Mouse (Mus musculus): ENCODE data around the gene Stat6. TPM values are rescaled to one million over a fixed set of nuclear protein-coding genes. Genes with fewer than 3 reads are reported as not detected.
A peak's percentile ranks its signal among the peaks of the same experiment; 100 is the strongest.
"Not testable (repeated sequence)": the region's sequence is repeated elsewhere in the genome, so short reads cannot be mapped to it uniquely, and the experiment has no call there.

The Stat6 gene
- polyA plus RNA-seq, 1 experiment from 2014 or later = 7.5 TPM

GRCm38 (mm10) chr10:127632668-127633271, 10.0 kb upstream of the Stat6 start:
- no peaks in the 10 kb centered on the region for H3K4me1 ChIP-seq
- no peak overlapping the region for H3K27ac ChIP-seq
- H3K4me2 ChIP-seq (replicated peaks) = no peak overlapping the region
- no peaks in the 10 kb centered on the region for H3K36me3 ChIP-seq
- no peak overlapping the region for H3K4me3 ChIP-seq
- H3K9ac ChIP-seq = no peak overlapping the region
- WGBS = 74% methylated on average over 7 of the region's 7 CpGs
- ATAC-seq (ENCODE audit: low FRiP score, low read depth) = no peak
- H3K9me3 ChIP-seq = no peaks in the 10 kb centered on the region
- H3K27me3 ChIP-seq (replicated peaks) = no peaks in the 10 kb centered on the region

DNA sequence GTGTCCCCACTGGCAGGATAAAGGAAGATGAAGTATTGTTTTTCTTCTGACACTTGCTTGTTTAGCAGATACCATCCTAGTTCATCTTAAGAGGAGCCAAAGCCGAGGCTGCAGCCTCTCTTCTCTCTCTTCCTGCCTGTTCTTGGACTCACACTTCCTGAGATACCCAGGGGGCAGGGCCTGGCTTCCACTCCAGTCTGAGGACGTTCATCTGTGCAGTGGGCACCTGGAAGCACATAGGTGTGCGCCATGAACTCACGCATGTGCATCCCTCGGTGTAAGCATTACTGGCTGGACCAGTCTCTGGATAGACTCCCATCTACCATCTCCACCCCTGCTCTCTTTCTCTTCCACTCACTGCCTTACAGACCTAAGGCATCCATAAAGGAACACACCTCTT, 2.4 kb upstream of the Stat6 start:
- H3K27ac ChIP-seq = no peak overlapping the region
- H3K9me3 ChIP-seq = no peaks in the 10 kb centered on the region
- H3K27me3 ChIP-seq (replicated peaks) = peaks cover 29% of the 10 kb centered on the region
- H3K4me2 ChIP-seq (replicated peaks) = no peak overlapping the region
- 76% methylated on average over 5 of the region's 5 CpGs for WGBS
- ATAC-seq (ENCODE audit: low FRiP score, low read depth) = no peak
- H3K9ac ChIP-seq = no peak overlapping the region
- peaks cover 16% of the 10 kb centered on the region for H3K4me1 ChIP-seq
- H3K4me3 ChIP-seq = no peak overlapping the region
- H3K36me3 ChIP-seq = no peaks in the 10 kb centered on the region

DNA sequence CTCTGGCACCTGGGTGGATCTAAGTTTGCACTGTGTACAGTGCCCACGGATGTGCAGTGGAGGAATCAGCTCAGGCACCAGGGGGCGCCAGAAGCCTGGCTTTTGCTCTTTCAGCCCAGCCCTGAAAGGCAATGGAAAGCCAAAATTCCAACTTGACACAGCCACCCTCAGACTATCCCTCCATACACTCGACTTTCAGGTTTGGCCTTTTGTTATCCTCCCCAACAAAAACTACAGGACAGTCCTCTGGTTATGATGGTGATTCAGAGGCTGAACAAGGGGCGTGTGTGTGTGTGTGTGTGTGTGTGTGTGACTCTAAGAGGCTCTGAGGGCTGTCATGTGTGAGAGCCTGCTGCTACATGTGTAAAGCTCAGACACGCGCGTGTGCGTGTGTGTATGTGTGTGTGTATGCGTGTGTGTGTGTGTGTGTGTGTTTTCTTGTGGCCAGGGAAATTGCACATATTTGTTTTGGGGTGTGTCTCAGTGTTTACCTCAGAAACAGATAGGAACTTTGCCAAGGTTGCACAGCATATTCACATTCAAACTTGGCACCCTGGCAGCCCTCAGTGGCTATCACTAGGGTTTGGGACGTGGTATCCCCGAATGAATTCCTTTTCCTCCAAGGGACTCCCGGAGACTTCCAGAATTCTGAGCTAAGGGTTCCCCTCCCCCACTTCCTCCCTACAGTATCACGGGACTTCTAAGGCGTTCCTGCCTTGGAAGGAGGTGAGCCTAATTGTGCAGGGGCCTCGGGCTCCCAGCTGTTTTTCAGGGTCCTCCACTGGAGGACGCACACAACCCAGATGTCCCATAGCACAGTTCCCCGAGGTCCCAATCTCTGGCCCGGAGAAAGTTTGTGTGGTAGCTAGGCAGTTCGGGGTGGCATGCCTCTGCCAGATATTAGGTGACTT, 670 bp upstream of the Stat6 start:
- Histone ChIP-seq H3K4me3 (peak overlapping the region; percentile 30; the same call in 1 of the 2 replicates), H3K27ac (peak overlapping the region; percentile 32; the same call in 1 of the 2 replicates), H3K27me3 (replicated peaks) (peaks cover 29% of the 10 kb centered on the region), H3K4me2 (replicated peaks) (peak overlapping the region; percentile 61), H3K36me3 (no peaks in the 10 kb centered on the region), H3K4me1 (peaks cover 16% of the 10 kb centered on the region), H3K9ac (no peak overlapping the region), H3K9me3 (no peaks in the 10 kb centered on the region)
- WGBS = 9% methylated on average over 19 of the region's 19 CpGs
- peak; percentile 57; the same call in 1 of the 2 replicates for ATAC-seq (ENCODE audit: low FRiP score, low read depth)

DNA sequence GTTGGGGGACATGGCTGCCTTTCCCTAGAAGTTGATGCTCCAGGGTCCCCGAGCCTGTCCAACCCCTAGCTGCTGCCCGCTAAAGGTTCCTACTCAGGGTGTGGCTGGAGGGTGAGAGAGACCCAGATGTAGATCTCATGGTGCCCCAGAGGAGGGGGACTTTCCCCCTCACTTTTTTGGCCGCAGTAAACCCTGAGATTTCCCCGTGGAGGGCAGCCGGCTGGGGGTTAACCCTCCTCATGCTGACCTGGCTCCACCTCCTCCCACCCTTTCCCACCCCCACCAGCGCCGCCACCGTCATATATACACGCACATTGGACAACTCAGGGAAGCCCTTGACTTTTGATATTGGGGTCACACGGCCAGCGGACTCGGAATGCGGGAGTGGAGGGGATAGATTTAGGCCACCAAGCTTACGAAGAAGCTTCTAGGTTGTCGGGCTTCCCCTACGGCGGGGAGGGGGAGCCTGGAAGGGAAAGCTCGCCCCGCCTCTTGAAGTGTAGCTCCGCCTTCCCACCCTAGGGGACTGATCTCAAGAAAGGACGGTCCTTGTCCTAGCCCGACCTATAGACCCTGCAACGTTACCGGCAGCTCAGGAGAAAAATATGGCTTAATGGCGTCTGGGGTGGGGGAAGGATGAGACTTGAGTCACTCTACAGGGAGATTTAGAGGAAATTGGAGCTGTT, 910 bp downstream of the Stat6 start:
- no peak overlapping the region for H3K27ac ChIP-seq

GRCm38 (mm10) chr10:127645791-127646190, 3.0 kb downstream of the Stat6 start:
- Histone ChIP-seq H3K9ac (no peak overlapping the region), H3K27me3 (replicated peaks) (peaks cover 29% of the 10 kb centered on the region), H3K4me2 (replicated peaks) (no peak overlapping the region), H3K36me3 (no peaks in the 10 kb centered on the region), H3K9me3 (no peaks in the 10 kb centered on the region), H3K27ac (no peak overlapping the region), H3K4me1 (peaks cover 16% of the 10 kb centered on the region), H3K4me3 (no peak overlapping the region)
- 64% methylated on average over 2 of the region's 2 CpGs for WGBS
- no peak for ATAC-seq (ENCODE audit: low FRiP score, low read depth)

More for the DNA sequence above, 910 bp downstream of the Stat6 start:
- H3K9ac ChIP-seq = peak overlapping the region; percentile 40; the same call in 1 of the 2 replicates
- ATAC-seq (ENCODE audit: low FRiP score, low read depth) = 0 out of 2 replicates have a peak, but pooled peaks have one; percentile 14
- WGBS = 3% methylated on average over 25 of the region's 25 CpGs
- H3K4me2 ChIP-seq (replicated peaks) = peak overlapping the region; percentile 61
- H3K4me3 ChIP-seq = peak overlapping the region; percentile 30
- H3K27me3 ChIP-seq (replicated peaks) = peaks cover 29% of the 10 kb centered on the region
- no peaks in the 10 kb centered on the region for H3K36me3 ChIP-seq
- peaks cover 16% of the 10 kb centered on the region for H3K4me1 ChIP-seq
- no peaks in the 10 kb centered on the region for H3K9me3 ChIP-seq

DNA sequence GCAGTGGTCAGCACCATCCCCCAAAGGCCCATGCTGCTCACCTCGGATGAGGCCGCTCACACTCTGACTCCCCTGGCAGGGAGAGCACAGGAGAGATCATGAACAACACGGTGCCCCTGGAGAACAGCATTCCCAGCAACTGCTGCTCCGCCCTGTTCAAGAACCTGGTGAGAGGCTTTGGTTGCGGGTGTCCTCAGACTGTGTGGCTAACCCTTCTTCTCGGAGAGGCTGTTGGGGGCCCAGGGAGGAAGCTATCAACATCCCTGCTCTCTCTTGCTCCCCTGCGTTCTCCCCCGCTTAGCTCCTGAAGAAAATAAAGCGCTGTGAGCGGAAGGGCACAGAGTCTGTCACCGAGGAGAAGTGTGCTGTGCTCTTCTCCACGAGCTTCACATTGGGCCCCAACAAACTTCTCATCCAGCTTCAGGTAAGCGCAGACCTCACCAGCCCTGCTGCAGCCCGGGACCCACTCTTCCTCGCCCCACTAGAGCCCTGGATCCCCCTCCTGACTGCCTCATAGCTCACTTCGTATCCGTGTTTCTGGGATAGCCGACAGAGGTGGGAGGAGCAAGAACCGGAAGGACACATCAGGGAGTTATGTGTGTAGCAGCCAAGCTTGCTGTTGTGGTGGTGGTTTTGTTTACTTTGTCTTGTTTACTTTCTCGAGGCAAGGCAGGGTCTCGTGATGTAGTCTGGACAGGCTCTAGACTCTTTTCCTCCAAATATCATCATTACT, 10.3 kb downstream of the Stat6 start:
- Histone ChIP-seq H3K27me3 (replicated peaks) (no peaks in the 10 kb centered on the region), H3K4me1 (no peaks in the 10 kb centered on the region), H3K9ac (no peak overlapping the region), H3K27ac (no peak overlapping the region), H3K36me3 (no peaks in the 10 kb centered on the region), H3K4me2 (replicated peaks) (no peak overlapping the region), H3K4me3 (no peak overlapping the region), H3K9me3 (no peaks in the 10 kb centered on the region)
- WGBS = 58% methylated on average over 21 of the region's 21 CpGs
- ATAC-seq (ENCODE audit: low FRiP score, low read depth) = no peak

DNA sequence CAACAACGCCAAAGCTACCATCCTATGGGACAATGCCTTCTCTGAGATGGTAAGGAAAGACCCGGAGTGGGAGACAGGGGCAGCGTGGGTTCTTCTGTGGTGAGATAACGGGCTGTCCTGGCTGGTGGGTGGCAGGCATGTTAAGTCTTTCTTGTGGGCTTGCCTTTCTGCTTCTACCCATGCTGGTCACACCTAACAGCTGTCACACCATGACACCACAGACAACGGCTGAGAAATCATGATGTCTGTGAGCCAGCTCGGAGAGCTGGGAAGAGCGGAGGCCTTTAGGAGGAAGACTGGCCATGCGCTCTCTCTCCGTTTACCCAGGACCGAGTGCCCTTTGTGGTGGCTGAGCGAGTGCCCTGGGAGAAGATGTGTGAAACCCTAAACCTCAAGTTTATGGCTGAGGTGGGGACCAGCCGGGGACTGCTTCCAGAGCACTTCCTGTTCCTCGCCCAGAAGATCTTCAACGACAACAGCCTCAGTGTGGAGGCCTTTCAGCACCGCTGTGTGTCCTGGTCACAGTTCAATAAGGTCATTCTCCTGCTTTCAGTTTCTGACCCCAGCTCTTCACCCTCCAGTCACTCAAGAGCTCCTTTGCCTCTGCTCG, 12.3 kb downstream of the Stat6 start:
- Histone ChIP-seq H3K36me3 (no peaks in the 10 kb centered on the region), H3K4me1 (no peaks in the 10 kb centered on the region), H3K4me3 (no peak overlapping the region), H3K27ac (no peak overlapping the region), H3K27me3 (replicated peaks) (peaks cover 10% of the 10 kb centered on the region), H3K4me2 (replicated peaks) (no peak overlapping the region), H3K9ac (no peak overlapping the region), H3K9me3 (no peaks in the 10 kb centered on the region)
- no peak for ATAC-seq (ENCODE audit: low FRiP score, low read depth)
- WGBS = 71% methylated on average over 16 of the region's 16 CpGs

GRCm38 (mm10) chr10:127657617-127658016, 14.8 kb downstream of the Stat6 start:
- not testable (repeated sequence) for H3K4me3 ChIP-seq; H3K9ac ChIP-seq; H3K9me3 ChIP-seq; H3K36me3 ChIP-seq; H3K4me2 ChIP-seq (replicated peaks); H3K27ac ChIP-seq; ATAC-seq (ENCODE audit: low FRiP score, low read depth)
- WGBS = 54% methylated on average over 6 of the region's 6 CpGs
- Histone ChIP-seq H3K4me1 (peaks cover 13% of the 10 kb centered on the region), H3K27me3 (replicated peaks) (peaks cover 36% of the 10 kb centered on the region)

DNA sequence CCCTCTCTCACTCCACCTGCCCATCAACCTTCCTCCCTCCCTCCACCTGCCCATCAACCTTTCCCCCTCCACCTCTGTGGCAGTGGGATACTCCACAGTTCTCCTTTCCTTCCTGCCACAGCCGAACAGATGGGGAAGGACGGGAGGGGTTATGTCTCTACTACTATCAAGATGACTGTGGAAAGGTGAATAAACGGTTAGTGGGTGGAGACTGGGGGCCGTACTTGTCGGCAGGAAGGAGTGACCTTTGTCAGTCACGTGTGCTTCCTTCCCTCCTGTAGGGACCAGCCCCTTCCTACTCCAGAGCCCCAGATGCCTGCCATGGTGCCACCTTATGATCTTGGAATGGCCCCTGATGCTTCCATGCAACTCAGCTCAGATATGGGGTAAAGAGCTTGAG, 15.3 kb downstream of the Stat6 start:
- Histone ChIP-seq H3K9me3 (no peaks in the 10 kb centered on the region), H3K27ac (no peak overlapping the region), H3K36me3 (no peaks in the 10 kb centered on the region), H3K9ac (no peak overlapping the region), H3K4me3 (no peak overlapping the region), H3K4me2 (replicated peaks) (no peak overlapping the region), H3K4me1 (peaks cover 18% of the 10 kb centered on the region), H3K27me3 (replicated peaks) (peaks cover 40% of the 10 kb centered on the region)
- ATAC-seq (ENCODE audit: low FRiP score, low read depth) = no peak
- 19% methylated on average over 6 of the region's 6 CpGs for WGBS

GRCm38 (mm10) chr10:127659551-127659950, 16.8 kb downstream of the Stat6 start:
- H3K9ac ChIP-seq = no peak overlapping the region
- no peak overlapping the region for H3K4me3 ChIP-seq
- H3K36me3 ChIP-seq = no peaks in the 10 kb centered on the region
- no peak for ATAC-seq (ENCODE audit: low FRiP score, low read depth)
- no peak overlapping the region for H3K27ac ChIP-seq
- H3K4me2 ChIP-seq (replicated peaks) = no peak overlapping the region
- peaks cover 55% of the 10 kb centered on the region for H3K27me3 ChIP-seq (replicated peaks)
- peaks cover 22% of the 10 kb centered on the region for H3K4me1 ChIP-seq
- H3K9me3 ChIP-seq = no peaks in the 10 kb centered on the region
- 62% methylated on average over 1 of the region's 1 CpGs for WGBS

- 17% methylated on average over 14 of the region's 14 CpGs for WGBS
- no peaks in the 10 kb centered on the region for H3K9me3 ChIP-seq
- H3K36me3 ChIP-seq = no peaks in the 10 kb centered on the region
- H3K4me3 ChIP-seq = no peak overlapping the region
- no peak overlapping the region for H3K27ac ChIP-seq
- no peak overlapping the region for H3K9ac ChIP-seq
- peaks cover 74% of the 10 kb centered on the region for H3K27me3 ChIP-seq (replicated peaks)
- no peak for ATAC-seq (ENCODE audit: low FRiP score, low read depth)
- peak overlapping the region; percentile 42 for H3K4me2 ChIP-seq (replicated peaks)
- peaks cover 39% of the 10 kb centered on the region for H3K4me1 ChIP-seq
Measured at GRCm38 (mm10) chr10:127661291-127661914, 18.6 kb downstream of the Stat6 start.
